Mouse (Mus musculus) gonadal fat pad, adult 2 months (tissue): ENCODE results near the gene Calm3. TPM values are rescaled to one million over a fixed set of nuclear protein-coding genes. Genes with fewer than 3 reads are reported as not detected.

Source experiments
- DNase-seq: peaks from one replicate; pipeline ENCODE4 v3.0.0-alpha.2; 2012; ENCODE audit warnings: low read depth
- polyA plus RNA-seq: library from polyadenylated mRNA; depleted of rRNA; stranded (reverse); fragments of >200 nt; gene quantifications from 2 replicates; pipeline ENCODE4 v1.2.3, GENCODE M21; 2012

Gene Calm3
- polyA plus RNA-seq, 1 experiment, result 174 TPM

DNA sequence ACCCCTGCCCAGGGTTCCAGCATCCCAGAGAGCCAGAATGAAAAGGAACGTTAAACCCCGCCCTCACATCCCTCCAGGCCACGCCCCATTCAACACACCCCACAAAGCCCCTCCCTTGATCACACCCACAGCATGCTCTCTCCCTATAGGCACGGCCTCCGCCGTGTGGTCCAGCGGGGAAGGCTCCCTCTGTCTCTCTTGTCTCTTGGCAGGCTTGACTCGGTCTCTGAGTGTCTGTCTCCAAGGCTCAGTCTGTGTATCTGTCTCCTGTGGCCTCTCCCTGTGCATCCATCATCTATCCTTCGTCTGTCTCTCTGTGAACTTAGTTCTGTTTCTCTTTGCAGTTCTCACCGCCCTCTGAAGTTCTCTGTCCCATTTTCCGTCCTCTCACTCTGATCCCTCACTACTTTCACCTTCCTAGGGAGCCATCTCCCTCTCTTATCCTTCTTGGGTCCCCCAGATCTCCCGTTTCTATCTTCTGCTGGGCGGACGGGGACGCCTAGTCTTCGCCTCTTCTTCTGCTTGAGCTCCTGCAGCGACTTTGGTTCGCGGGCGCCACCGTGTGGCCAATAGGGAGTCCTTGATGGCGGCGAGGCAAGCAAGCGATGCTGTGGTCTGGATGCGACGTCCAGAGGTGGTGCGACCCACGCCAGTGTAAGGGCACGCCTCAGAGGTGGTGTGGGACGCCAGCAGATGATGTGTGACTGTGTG is 32.1 kb downstream of the Calm3 start, which contains the start of gene Gng8:
Gene Gng8, plus strand, starts transcription at position 146 of the 711 bp plus-strand sequence.
- no peak for DNase-seq

DNA sequence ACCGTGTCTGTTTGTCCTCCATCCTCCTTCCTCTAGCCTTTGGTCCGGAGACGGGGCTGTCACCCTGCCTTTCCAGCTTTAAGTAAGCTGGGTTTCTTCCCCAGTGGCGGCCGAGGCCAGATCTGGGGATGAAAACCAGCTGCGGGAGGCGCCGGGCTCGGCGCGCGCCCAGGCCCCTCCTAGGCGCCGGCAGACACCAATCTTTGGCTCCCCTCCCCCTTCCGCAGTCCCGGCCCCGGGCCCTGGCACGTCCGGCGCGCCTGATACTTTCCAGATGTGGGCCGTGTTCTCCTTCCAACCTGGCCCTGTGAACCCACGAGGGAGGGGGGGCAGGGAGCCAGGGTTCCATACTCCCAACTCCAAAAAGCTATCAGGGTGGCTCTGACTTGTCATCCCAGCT is 33.0 kb downstream of the Calm3 start:
- no peak for DNase-seq

DNA sequence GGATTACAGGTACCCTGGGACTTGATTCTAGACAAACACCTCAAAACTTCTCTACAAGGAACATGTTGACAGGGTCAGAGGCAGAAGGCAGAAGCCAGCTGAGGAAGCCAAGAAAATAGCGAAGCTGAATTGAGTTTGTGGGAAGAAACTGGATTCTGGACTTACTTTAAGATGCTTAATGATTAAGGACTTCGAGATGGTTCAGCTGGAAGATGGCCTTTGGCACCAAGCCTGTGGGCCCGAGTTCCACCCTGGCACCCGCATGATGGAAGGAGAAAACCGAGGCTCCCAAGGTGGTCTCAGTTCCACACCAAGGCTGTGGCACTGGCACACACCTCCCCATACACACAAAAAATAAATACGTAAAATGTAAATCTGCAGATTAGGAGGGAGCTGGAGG is 33.4 kb downstream of the Calm3 start:
- DNase-seq, result no peak

DNA sequence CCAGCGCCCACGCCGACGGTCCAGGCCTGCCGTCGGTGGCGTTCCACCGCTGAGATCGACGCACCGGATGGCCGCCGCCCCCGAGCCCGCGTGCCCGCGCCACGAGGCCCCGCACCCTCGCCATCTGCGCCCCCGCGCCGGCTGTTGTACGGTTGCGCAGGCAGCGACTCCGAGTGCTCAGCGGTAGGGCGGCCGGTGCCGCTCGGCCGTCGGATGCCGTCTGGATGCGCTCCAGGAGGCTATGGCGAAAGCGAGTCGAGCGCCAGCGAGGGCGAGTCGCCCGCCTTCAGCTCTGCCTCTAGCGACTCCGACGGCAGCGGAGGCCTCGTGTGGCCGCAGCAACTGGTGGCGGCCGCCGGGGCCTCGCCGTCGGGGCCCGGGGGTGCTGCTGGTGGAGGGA is 38.0 kb downstream of the Calm3 start:
- DNase-seq, result no peak

DNA sequence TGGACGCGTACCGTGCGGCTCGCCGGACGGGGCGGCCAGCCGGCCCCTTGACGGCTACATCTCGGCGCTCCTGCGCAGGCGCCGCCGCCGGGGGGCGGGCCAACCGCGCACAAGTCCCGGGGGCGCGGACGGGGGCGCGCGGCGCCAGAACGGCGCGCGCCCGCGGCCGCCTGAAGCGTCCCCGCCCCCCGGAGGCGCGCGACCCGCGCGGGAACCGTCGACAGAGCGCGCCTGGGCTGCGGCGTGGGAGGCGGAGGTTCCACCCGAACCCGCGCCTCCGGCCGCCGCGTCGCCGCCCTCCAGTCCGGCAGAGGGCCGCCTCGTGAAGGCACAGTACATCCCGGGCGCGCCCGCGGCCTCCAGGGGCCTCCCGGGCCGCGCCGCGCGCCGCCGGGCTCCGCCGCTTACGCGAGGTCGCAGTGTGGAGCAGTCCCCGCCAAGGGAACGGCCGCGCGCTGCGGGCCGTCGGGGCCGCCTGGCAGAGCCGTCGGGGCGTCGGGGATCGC is 38.6 kb downstream of the Calm3 start:
- no peak for DNase-seq

DNA sequence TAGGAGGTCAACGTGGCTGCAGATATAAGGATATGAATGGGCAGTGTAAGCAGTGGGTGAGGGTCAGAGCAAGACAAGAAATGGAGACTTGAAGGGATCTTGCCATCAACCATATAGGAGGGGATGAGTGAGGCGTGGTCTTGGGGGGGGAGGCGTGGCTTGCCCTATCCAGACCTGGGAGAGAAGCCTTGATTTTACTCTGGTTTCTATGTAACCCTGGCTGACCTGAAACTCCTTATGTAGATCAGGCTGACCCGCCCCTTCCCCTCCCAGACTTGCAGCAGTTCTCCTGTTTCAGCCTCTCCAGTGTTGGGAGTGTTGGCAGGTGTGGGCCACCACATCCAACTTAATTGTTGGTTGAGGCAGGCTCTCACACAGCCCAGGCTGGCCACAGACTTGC is 39.6 kb downstream of the Calm3 start:
- DNase-seq, result no peak

DNA sequence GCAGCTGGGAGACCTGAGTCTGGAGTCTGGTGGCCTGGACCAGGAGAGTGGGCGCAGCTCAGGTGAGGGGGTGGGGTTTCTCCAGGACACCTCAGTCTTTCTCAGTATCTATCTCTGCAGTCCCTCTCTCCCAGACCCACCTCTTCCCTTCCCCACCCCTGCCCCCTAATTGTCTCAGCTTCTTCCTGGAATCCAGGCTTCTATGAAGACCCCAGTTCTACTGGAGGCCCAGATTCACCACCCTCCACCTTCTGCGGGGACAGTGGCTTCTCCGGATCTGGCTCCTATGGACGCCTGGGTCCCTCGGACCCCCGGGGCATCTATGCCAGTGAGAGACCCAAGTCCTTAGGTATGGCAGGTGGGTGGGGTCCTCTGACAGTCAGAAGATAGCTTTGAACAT is 40.8 kb downstream of the Calm3 start:
- DNase-seq, result no peak

DNA sequence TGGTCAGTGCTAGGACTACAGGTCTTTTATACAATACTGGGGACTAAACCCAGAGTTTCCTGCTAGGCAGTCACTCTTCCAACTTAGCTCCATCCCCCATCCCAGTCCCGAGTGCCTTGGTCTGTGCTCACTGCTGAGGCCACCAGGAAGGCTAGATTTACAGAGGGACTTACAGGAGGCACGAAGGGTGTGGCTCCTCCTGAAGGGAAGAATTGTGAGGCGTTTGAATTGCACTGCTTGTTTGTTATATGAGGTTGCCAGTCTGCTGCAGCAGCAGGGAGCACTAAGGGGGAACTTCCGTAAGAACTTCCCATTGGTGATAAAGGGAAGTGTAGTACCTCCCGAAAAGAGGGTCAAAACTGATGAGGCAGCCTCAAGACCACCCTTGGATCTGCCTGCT is 43.3 kb downstream of the Calm3 start:
- no peak for DNase-seq

DNA sequence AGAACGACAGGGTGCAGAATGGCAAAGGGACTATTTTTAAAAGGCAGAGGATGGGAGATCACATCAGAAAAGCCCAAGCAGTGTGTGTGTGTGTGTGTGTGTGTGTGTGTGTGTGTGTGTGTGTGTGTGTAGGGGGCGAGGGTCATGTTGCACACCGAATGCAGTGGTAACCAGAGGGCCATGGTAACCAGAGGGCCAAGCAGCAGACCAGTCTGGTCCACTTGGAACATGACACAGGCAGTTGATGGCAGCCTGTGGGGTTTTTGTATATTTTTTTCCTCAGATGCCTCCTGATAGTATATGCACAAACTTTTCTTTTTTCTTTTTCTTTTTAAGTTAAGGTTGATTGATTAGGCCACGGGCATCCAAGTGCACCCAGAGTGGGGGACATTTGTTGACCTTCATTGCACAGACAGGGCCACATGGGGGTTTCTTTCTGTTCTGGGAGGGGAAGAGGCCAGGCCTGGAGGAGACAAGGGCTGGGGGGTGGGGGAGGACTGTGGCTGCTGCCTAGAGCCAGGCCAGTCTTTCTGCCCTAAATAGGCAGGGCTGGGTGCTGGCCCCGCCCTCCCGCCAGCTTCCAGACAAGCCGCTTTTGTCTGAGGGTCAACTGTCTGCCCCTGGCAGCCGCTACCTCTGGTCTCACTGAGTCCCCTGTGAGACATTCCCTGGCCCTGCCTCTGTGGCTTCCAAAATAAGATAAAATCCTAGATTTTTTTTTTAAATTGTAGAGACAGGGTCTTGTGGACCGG is 43.9 kb downstream of the Calm3 start:
- no peak for DNase-seq

DNA sequence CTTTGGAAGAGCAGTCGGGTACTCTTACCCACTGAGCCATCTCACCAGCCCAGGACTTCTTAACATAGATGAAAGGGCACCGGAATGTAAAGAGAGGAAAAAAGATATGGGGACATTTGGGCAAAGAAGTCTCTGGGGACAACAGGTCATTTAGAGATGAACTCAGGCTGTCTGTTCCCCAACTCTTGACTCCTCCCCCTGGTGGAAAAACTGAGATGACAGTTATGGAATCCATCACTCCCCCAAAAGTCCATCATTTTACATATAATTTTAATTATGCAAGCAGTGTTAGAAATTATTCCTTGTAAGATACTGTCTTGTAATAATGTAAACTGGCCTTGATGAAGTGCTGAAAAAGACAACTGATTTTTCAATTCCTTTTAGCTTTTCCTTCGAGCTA is 46.2 kb downstream of the Calm3 start:
- DNase-seq, result no peak

DNA sequence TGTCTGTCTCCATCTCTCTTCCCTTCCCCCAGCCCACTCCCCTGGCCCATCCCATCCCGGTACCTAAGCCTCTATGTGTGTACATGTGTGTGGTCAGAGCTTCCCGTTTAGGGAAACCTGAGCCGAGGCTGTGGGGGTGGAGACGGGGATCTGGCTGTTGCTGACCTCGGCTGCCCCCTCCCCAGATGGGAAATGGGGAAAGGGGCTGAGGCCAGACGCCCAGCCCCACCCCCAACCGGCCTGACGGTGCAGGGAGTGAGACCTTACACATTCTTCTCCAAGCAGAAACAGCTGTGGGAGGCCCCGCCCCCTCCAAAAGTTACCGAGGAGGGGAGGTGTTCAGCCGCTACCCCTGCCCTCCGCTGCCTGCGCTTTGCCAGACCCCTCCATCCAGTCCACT is 47.3 kb downstream of the Calm3 start:
- no peak for DNase-seq

DNA sequence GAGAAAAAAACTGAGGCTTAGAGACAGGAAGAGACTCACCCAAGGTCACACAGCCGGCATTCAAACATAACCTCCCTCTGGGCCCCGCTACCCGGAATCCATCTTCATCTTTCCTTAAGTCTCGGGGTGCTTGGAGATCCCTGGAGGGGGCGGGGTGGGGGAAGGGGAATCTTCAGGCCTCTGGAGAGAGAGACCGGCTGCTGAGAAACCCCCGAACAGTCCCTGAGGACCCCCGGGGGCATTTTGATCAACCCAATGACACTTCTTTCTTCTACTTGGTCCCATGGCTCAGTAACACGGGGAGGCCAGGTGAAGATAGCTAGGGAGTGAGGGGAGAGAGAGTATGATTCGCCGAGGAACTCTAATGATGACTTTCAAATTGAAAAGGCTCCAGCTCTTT is 47.9 kb downstream of the Calm3 start:
- no peak for DNase-seq

DNA sequence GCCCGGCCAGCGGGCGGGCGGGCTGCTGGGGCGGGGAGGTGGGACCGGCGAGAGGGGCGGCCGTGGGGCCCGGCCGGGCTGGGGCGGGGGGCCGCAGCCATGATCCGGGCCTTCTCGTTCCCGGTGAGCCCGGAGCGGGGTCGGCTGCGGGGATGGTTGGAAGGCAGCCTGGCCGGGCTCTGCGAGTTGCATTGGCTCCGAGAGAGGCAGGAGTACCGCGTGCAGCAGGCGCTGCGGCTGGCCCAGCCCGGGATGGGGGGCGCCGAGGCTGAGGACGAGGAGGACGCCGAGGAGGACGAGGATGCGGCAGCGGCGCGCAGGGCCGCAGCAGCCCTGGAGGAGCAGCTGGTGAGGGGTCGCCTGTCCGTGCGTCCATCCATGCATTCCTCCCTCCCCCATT is 48.6 kb downstream of the Calm3 start:
- DNase-seq, result no peak

DNA sequence AGATGAGACGGTGACA is 48.8 kb downstream of the Calm3 start, which contains the start of gene Dact3:
Gene Dact3, plus strand, starts transcription at position 8 of the 16 bp plus-strand sequence.
- DNase-seq, result no peak

DNA sequence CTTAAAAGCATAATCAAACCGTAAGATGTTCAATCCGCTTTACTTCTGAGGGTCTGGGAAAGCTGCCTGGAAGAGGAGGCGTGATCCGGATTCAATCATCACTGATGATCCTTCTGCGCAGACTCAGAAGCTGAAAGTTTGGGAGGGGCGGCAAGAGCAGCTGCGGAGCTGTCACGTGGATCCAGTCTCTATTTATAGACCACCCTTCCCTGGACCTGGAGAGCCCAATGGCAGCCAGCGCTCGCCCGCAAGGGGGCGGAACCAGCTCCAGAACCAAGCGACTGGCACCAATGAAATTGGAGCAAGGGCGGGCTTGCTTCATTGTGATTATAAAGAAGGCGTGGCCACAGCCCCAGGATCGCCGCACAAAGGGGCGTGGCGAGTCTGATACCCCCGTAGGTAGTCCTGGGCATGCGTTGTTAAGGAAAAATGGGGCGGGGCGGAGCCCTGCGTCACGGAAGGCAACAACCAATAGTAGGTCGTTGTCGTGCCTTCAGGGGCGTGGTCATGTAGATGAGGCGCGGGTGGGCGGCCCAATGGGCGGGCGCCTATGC is 49.1 kb downstream of the Calm3 start:
- DNase-seq, result peak; percentile 93

DNA sequence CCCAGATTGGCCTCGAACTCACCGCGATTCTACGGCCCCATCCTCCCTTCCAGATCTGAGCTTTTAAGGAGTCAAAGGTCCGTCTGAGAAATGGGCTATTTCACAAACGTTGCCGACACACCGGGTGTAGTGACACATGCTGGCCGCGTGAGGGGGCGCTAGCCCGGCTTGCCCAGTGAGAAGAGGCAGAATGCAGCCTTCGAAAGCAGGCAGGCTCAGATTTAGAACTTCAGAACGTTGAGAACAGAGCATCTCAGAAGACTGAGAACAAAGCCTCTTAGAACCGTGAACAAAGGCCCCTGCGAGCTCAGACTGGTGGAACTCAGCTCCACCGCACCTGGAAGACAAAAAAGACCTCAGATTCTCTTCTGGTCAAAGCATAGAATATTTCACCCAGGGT is 49.7 kb downstream of the Calm3 start:
- DNase-seq, result no peak

DNA sequence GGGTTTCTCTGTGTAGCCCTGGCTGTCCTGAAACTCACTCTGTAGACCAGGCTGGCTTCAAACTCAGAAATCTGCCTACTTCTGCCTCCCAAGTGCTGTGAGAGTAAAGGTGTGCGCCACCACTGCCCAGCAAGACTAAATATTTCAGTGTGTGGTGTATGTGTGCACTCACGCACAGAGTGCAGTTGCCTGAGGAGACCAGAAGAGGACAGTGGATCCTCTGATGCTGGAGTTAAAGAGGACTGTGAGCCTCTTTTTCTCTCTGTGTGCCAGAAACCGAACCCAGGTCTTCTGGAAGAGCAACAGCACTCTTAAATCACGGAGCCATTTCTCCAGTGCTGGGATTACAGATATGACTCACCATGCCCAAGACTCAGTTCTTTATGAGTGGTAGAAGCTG is 50.5 kb downstream of the Calm3 start:
- DNase-seq, result no peak

DNA sequence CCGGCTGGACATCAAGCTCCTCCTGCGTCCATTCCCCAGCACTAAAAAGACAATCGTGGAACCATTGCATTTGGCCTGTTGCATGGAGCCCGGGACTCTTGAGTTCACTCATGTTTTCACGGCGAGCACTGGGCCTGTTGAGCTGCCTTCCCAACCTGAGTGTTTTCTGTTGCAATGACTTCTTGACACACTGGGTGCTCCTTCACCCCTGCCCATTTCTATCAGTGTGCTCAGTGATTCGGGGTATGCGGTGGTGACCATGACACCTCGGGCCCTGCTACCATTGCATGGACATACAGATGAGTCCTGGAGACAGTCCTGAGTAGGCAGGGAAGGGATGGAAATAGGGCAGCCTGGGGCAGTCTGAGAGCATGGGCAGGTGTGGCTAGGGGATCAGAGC is 51.4 kb downstream of the Calm3 start:
- no peak for DNase-seq

DNA sequence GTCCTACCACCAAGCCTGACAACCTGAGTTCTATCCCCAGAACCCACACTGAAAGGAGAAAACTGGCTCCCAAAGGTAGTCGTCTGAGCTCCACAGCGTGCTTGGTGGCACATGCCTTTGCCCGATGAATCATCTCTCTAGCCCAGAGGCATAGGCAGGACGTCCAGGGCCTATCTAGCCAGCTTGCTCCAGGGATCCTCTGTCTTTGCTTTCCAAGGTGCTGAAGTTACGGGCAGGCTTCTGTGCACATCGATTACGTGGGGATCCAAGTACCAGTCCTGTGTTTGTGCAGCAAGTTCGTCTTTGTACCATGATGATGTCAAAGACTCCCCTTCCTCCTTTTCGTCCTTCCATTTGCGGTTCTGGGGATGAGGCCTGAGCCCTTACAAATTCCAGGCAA is 52.3 kb downstream of the Calm3 start:
- no peak for DNase-seq

DNA sequence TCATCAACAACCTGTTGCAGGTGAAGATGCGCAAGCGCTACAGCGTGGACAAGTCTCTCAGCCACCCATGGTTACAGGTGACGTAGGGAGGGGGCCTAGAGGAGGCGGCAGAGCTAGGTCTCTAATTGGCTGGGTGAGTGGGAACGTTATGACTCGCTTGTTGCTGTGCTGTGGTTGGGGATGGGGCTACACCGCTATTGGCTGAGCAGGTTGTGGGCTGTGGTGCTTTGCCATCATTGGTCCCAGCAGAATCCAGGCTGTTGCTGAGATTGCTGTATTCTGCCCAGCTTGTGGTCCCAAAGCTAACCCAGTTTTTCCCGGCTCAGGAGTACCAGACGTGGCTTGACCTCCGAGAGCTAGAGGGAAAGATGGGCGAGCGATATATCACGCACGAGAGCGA is 54.4 kb downstream of the Calm3 start:
- DNase-seq, result no peak

DNA sequence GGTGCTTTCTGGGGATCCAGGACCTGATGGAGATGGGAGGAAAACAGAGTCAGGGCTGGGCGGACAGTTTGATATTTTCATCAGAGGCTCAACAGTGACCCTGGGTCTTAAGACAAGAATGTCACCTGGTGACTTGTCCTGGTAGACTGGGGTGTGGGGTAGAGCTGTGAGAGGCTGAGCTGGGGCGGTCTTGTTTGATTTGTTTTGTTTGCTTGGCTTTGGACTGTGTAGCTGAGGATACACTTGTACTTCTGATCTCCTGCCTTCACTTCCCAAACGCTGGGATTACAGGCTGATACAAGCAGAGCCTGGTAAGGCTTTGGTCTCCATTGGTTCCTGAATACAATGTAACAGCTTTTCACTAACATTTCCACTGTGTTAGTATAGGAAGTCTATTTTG is 56.4 kb downstream of the Calm3 start:
- DNase-seq, result no peak
